Mouse (Mus musculus) lung, postnatal 25 days (tissue): ENCODE results near the gene Nr0b1.

Experiments
- DNase-seq: peaks from one replicate; pipeline ENCODE4 v3.0.0; 2022; ENCODE audit warnings: low spot score

Nr0b1 gene

DNA sequence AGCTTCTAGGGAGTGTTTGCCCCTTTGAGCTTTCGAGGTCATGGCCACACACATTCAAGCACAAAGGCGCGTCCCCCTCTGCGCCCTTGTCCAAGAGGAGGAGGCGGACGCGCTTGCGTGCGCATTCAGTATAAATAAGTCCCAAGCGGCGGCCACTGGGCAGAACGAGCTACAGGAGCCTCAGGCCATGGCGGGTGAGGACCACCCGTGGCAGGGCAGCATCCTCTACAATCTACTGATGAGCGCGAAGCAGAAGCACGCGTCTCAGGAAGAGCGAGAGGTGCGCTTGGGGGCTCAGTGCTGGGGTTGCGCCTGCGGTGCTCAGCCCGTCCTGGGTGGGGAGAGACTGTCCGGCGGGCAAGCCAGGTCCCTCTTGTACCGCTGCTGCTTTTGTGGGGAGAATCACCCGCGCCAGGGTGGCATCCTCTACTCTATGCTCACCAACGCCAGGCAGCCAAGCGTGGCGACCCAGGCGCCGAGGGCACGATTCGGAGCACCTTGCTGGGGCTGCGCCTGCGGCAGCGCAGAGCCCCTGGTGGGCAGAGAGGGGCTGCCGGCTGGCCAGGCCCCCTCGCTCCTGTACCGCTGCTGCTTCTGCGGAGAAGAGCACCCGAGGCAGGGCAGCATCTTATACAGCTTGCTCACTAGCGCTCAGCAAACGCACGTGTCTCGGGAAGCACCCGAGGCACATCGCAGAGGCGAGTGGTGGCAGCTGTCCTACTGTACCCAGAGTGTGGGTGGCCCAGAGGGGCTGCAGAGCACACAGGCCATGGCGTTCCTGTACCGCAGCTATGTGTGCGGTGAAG lies at the start of gene Nr0b1:
Gene Nr0b1, plus strand, starts transcription at position 151 of the 806 bp plus-strand sequence.
- no peak for DNase-seq

DNA sequence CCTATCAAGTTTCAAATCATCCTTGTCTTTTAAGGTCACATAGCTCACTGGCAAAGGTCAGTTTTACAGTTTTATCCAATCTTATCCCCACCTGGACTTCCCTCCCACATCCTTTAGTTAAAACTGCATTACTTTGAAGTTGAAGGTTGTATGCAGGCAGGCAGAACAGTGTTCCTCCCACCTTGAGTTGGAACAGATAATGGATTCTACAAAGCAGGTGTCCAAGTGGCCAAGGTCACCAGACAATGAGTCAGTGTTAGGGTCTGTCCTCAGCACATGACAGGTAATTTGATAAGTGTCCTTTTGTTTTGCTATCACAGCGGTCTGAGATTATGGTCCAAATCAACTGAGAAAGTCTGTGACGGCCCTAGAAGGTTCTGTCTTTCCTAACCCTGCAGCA lies 4.3 kb upstream of the Nr0b1 start:
- DNase-seq, result no peak

DNA sequence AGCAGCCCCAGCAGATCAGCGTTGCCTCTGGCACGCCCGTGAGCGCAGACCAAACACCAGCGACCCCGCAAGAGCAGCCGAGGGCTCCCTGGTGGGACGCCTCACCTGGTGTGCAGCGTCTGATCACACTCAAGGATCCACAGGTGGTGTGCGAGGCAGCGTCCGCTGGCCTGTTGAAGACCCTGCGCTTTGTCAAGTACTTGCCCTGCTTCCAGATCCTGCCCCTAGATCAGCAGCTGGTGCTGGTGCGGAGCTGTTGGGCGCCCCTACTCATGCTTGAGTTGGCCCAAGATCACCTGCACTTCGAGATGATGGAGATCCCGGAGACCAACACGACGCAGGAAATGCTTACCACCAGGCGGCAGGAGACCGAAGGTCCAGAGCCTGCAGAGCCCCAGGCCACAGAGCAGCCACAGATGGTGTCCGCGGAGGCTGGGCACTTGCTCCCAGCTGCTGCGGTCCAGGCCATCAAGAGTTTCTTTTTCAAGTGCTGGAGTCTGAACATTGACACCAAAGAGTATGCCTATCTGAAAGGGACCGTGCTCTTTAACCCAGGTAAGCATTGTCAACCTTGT lies 943 bp downstream of the Nr0b1 start:
- DNase-seq, result no peak

DNA sequence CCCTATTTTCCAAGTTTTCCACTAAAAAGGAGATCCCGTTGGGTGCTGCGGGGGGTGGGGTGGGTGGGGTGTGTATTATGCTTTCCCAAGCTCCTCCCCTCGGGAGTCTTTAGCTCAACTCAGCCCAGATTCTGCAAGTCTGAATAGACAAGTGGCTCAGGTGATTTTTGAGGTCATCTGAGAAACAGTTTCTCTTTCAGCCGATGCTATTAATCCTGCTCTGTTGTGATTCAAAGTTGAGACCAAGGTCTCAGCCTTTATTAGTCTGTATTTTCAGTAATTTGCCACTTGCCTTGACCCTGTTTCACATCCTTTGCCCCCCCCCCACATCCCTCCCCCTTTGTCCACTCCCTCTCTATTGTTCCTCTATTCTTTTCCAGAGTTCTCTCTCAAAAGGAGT lies 1.8 kb downstream of the Nr0b1 start:
- DNase-seq, result no peak

DNA sequence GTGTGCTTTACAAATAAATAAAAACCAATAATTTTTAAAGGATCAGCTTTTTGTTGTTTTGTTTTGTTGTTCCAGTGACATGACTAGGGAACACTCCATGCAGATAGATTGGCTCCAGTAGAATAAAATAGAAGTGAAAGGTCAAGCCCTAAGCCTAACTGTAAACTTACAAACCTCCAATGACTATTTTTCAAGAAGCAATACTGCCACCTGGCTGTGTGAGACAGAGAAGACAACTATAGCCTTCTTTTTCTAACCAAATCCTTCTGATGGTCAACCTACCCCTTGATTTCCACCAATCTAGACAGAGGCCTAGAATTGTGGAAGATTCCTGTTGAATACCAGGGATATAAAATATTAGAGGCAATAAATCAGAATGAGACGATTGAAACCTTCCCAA lies 45.7 kb downstream of the Nr0b1 start:
- no peak for DNase-seq
